Mouse (Mus musculus) heart, adult 2 months (tissue): ENCODE measurements around the gene Uap1.

Experiments used
- CTCF ChIP-seq: fragments of 200-600 bp; IDR thresholded peaks from 2 replicates; pipeline ENCODE4 v1.8.1; 2022; ENCODE audit warnings: antibody characterized with exemption, mild to moderate bottlenecking, moderate library complexity
- EP300 ChIP-seq: fragments of 200-500 bp; IDR thresholded peaks from 2 replicates; pipeline ENCODE4 v1.6.1; 2011; ENCODE audit warnings: low read depth, low read length, control low read depth; ENCODE audit not compliant: insufficient read depth
- POLR2A ChIP-seq: fragments of 200-500 bp; IDR thresholded peaks from 2 replicates; pipeline ENCODE4 v1.6.1; 2011; ENCODE audit warnings: mild to moderate bottlenecking, low read depth, low read length, control low read depth; ENCODE audit not compliant: insufficient read depth

GRCm38 (mm10) chr1:170167781-170168180 is 7.0 kb downstream of the Uap1 start:
- TF ChIP-seq CTCF (no peak), POLR2A (no peak), EP300 (no peak)
